Mouse (Mus musculus): ENCODE results near the gene Fstl3. TPM values are rescaled to one million over a fixed set of nuclear protein-coding genes. Genes with fewer than 3 reads are reported as not detected.

Fstl3 gene
- polyA plus RNA-seq, 1 experiment from 2014 or later: 17.6 TPM

- Histone ChIP-seq H3K4me2 (replicated peaks; ENCODE audit: low read depth) (no peak overlapping the region), H3K36me3 (ENCODE audit: control insufficient read depth, insufficient read depth, low read length) (no peaks in the 10 kb centered on the region), H3K27ac (replicated peaks) (no peak overlapping the region), H3K9ac (ENCODE audit: low read length) (no peak overlapping the region), H3K4me1 (replicated peaks; ENCODE audit: control insufficient read depth, insufficient read depth) (no peaks in the 10 kb centered on the region; the same call in 1 of the 2 replicates), H3K27me3 (ENCODE audit: control insufficient read depth, insufficient read depth, low read length) (no peaks in the 10 kb centered on the region), H3K4me3 (ENCODE audit: low read depth, low read length) (no peak overlapping the region), H3K9me3 (ENCODE audit: control insufficient read depth, low read length) (no peaks in the 10 kb centered on the region)
- WGBS: 53% methylated on average over 27 of the region's 27 CpGs
- DNase-seq (ENCODE audit: low spot score) (no peak), ATAC-seq (ENCODE audit: low FRiP score, low TSS enrichment) (no peak)
- TF ChIP-seq EP300 (optimal IDR thresholded peaks at IDR 0.05) (no peak), CTCF (IDR thresholded peaks at IDR 0.05; ENCODE audit: low read depth) (peak; percentile 68)
Measured at GRCm38 (mm10) chr10:79783920-79784800, 7.1 kb downstream of the Fstl3 start.

GRCm38 (mm10) chr10:79788386-79789158 is 11.5 kb downstream of the Fstl3 start:
- Histone ChIP-seq H3K27ac (replicated peaks) (no peak overlapping the region), H3K27me3 (ENCODE audit: control insufficient read depth, insufficient read depth, low read length) (no peaks in the 10 kb centered on the region), H3K9ac (ENCODE audit: low read length) (no peak overlapping the region), H3K9me3 (ENCODE audit: control insufficient read depth, low read length) (no peaks in the 10 kb centered on the region), H3K4me3 (ENCODE audit: low read depth, low read length) (no peak overlapping the region), H3K36me3 (ENCODE audit: control insufficient read depth, insufficient read depth, low read length) (no peaks in the 10 kb centered on the region), H3K4me2 (replicated peaks; ENCODE audit: low read depth) (no peak overlapping the region), H3K4me1 (replicated peaks; ENCODE audit: control insufficient read depth, insufficient read depth) (no peaks in the 10 kb centered on the region)
- TF ChIP-seq EP300 (optimal IDR thresholded peaks at IDR 0.05) (no peak), CTCF (IDR thresholded peaks at IDR 0.05; ENCODE audit: low read depth) (peak; percentile 92)
- WGBS: 32% methylated on average over 7 of the region's 7 CpGs
- ATAC-seq (ENCODE audit: low FRiP score, low TSS enrichment) (no peak), DNase-seq (ENCODE audit: low spot score) (peak; percentile 79)

DNA sequence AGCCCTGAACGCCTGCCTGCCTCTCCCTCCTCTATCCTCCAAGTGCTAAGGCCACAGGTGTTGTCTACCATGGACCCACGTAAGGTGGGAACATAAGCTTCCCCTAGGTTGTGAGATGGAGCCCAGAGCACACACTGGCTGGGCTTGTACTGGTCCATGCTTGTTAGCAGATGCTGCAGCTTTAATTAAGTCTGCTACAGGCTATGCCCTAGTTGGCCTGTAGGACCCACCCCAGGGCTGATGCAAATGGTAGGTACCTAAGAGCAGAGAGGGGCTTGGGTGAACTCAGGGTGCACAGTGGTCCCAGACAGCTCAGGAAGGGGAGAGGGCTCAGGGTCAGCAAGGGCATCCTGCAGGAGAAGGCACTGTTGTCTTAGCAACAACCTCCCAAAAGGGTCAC is 12.5 kb downstream of the Fstl3 start:
- ATAC-seq (ENCODE audit: low FRiP score, low TSS enrichment) (no peak), DNase-seq (ENCODE audit: low spot score) (no peak)
- Histone ChIP-seq H3K9me3 (ENCODE audit: control insufficient read depth, low read length) (no peaks in the 10 kb centered on the region), H3K9ac (ENCODE audit: low read length) (no peak overlapping the region), H3K36me3 (ENCODE audit: control insufficient read depth, insufficient read depth, low read length) (no peaks in the 10 kb centered on the region), H3K27me3 (ENCODE audit: control insufficient read depth, insufficient read depth, low read length) (no peaks in the 10 kb centered on the region), H3K4me2 (replicated peaks; ENCODE audit: low read depth) (no peak overlapping the region), H3K4me1 (replicated peaks; ENCODE audit: control insufficient read depth, insufficient read depth) (peaks cover 4% of the 10 kb centered on the region), H3K27ac (replicated peaks) (no peak overlapping the region), H3K4me3 (ENCODE audit: low read depth, low read length) (no peak overlapping the region)
- WGBS: 59% methylated on average over 2 of the region's 2 CpGs
- TF ChIP-seq EP300 (optimal IDR thresholded peaks at IDR 0.05): no peak
- TF ChIP-seq CTCF (IDR thresholded peaks at IDR 0.05; ENCODE audit: low read depth): no peak

DNA sequence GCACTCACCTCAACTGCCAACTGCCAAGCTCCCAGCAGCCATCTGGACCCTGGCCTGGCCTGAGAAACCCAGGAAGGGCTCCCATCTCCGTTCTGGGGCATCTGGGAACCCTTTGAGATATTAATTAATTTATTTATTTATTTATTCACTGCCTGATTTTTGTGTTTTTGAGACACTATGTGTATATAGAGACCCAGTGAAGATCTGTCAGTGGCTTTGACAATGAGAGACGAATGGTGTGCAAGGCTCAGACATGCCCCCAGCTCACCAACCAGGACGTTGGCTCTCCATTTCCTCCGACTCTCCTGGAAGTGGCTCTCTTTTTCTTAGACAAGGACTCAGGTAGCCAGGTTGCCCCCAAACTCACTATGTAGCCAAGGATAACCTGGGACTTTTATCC is 13.8 kb downstream of the Fstl3 start, which contains the start of gene Prss57:
Prss57 (minus strand) TSS at position 101 of the 400 bp plus-strand sequence.
- TF ChIP-seq CTCF (IDR thresholded peaks at IDR 0.05; ENCODE audit: low read depth) (no peak), EP300 (optimal IDR thresholded peaks at IDR 0.05) (no peak)
- ATAC-seq (ENCODE audit: low FRiP score, low TSS enrichment) (no peak), DNase-seq (ENCODE audit: low spot score) (no peak)
- H3K27ac ChIP-seq (replicated peaks): no peak within 1 kb of the TSS
- 85% methylated on average over 4 of the region's 4 CpGs for WGBS
- H3K9ac ChIP-seq (ENCODE audit: low read length): no peak within 1 kb of the TSS
- no peaks in the 10 kb centered on the region for H3K9me3 ChIP-seq (ENCODE audit: control insufficient read depth, low read length)
- H3K36me3 ChIP-seq (ENCODE audit: control insufficient read depth, insufficient read depth, low read length): no peaks in the 10 kb centered on the region
- no peak within 1 kb of the TSS for H3K4me2 ChIP-seq (replicated peaks; ENCODE audit: low read depth)
- H3K4me1 ChIP-seq (replicated peaks; ENCODE audit: control insufficient read depth, insufficient read depth): peaks cover 9% of the 10 kb centered on the region
- H3K27me3 ChIP-seq (ENCODE audit: control insufficient read depth, insufficient read depth, low read length): no peaks in the 10 kb centered on the region
- H3K4me3 ChIP-seq (ENCODE audit: low read depth, low read length): no peak within 1 kb of the TSS

- no peak overlapping the region for H3K27ac ChIP-seq (replicated peaks)
- ATAC-seq (ENCODE audit: low FRiP score, low TSS enrichment): no peak
- H3K4me2 ChIP-seq (replicated peaks; ENCODE audit: low read depth): no peak overlapping the region
- H3K9ac ChIP-seq (ENCODE audit: low read length): no peak overlapping the region
- WGBS: 75% methylated on average over 5 of the region's 5 CpGs
- TF ChIP-seq CTCF (IDR thresholded peaks at IDR 0.05; ENCODE audit: low read depth) (no peak), EP300 (optimal IDR thresholded peaks at IDR 0.05) (no peak)
- no peaks in the 10 kb centered on the region for H3K9me3 ChIP-seq (ENCODE audit: control insufficient read depth, low read length)
- DNase-seq (ENCODE audit: low spot score): no peak
- H3K36me3 ChIP-seq (ENCODE audit: control insufficient read depth, insufficient read depth, low read length): no peaks in the 10 kb centered on the region
- no peaks in the 10 kb centered on the region for H3K27me3 ChIP-seq (ENCODE audit: control insufficient read depth, insufficient read depth, low read length)
- H3K4me1 ChIP-seq (replicated peaks; ENCODE audit: control insufficient read depth, insufficient read depth): peaks cover 9% of the 10 kb centered on the region
- no peak overlapping the region for H3K4me3 ChIP-seq (ENCODE audit: low read depth, low read length)
Measured at GRCm38 (mm10) chr10:79792339-79793040, 15.4 kb downstream of the Fstl3 start.

Measured in stomach, postnatal 0 days (tissue).